Comparison of ENCODE assay signal across 11 mouse cellular contexts in genomic region chr10:84387338-84387737, GRCm38 (mm10). TPM values are rescaled to one million over a fixed set of nuclear protein-coding genes. Genes with fewer than 3 reads are reported as not detected.
DNase-seq lines count a peak whose midpoint lies in the region; ATAC-seq and TF ChIP-seq lines count a peak whose summit lies in the region.
"Had no signal": no experiment of that assay in that cellular context is flagged by ENCODE, and none has a peak within 500 bp of the region (broad histone marks: within the 10 kb centered on the region; RNA-seq: fewer than 3 reads in every experiment).

No protein-coding gene starts in this region.

- H3K9ac ChIP-seq in kidney, embryonic 15.5 days = no peak overlapping the region
- peak overlapping the region; percentile 2; the same call in 1 of the 2 replicates for H3K9ac ChIP-seq in forebrain, embryonic 13.5 days
- H3K9ac ChIP-seq: lung, embryonic 14.5 days had no signal

- ATAC-seq in kidney, embryonic 15.5 days (replicated peaks; ENCODE audit: low FRiP score) = no peak
- ATAC-seq in forebrain, embryonic 13.5 days = peak; percentile 67
- ATAC-seq in inflammation-experienced regulatory T-cells, adult 6 months = no peak

- no peaks in the 10 kb centered on the region for H3K27me3 ChIP-seq in kidney, embryonic 15.5 days
- no peaks in the 10 kb centered on the region for H3K27me3 ChIP-seq in forebrain, embryonic 13.5 days

- peak overlapping the region; percentile 50 for H3K27ac ChIP-seq in kidney, embryonic 15.5 days
- H3K27ac ChIP-seq in forebrain, embryonic 13.5 days = peak overlapping the region; percentile 84
- 0 out of 2 replicates have a peak overlapping the region, but pooled peaks have one; percentile 45 for H3K27ac ChIP-seq in macrophage

- no peak overlapping the region for H3K4me2 ChIP-seq in kidney, embryonic 15.5 days
- no peak overlapping the region for H3K4me2 ChIP-seq in forebrain, embryonic 13.5 days

- H3K4me3 ChIP-seq in kidney, embryonic 15.5 days (replicated peaks) = no peak overlapping the region
- H3K4me3 ChIP-seq in forebrain, embryonic 13.5 days = no peak overlapping the region
- H3K4me3 ChIP-seq in macrophage (ENCODE audit: inconsistent target) = no peak overlapping the region
- no peak overlapping the region for H3K4me3 ChIP-seq in lung, adult 2 months (replicated peaks; ENCODE audit: extremely low read depth, low read depth, low read length)

- no peaks in the 10 kb centered on the region for H3K9me3 ChIP-seq in kidney, embryonic 15.5 days (replicated peaks)
- no peaks in the 10 kb centered on the region for H3K9me3 ChIP-seq in forebrain, embryonic 13.5 days (replicated peaks)

- H3K79me2 ChIP-seq in macrophage (ENCODE audit: inconsistent target) = no peaks in the 10 kb centered on the region

- WGBS in kidney, embryonic 15.5 days = 40% methylated on average over 4 of the region's 4 CpGs
- WGBS in forebrain, embryonic 13.5 days = 56% methylated on average over 4 of the region's 4 CpGs
- 38% methylated on average over 4 of the region's 4 CpGs for WGBS in macrophage (ENCODE audit: missing documents)
- WGBS in lung, adult 2 months = 33% methylated on average over 4 of the region's 4 CpGs

- no peak for DNase-seq in kidney, adult 9 months
- DNase-seq in brain, embryonic 14.5 days (ENCODE audit: low read depth) = peak; percentile 89
- no peak for DNase-seq in lung, adult 18-20 months
- DNase-seq in lung, adult 2 months = no peak
- DNase-seq: kidney, postnatal 14 days had no signal

- peaks cover 71% of the 10 kb centered on the region for H3K4me1 ChIP-seq in kidney, embryonic 15.5 days
- H3K4me1 ChIP-seq in forebrain, embryonic 13.5 days = peaks cover 72% of the 10 kb centered on the region
- H3K4me1 ChIP-seq in lung, adult 2 months (ENCODE audit: control insufficient read depth, insufficient read depth, low read length) = peaks cover 9% of the 10 kb centered on the region; the same call in 1 of the 2 replicates

- peaks cover 4% of the 10 kb centered on the region for H3K36me3 ChIP-seq in kidney, embryonic 15.5 days
- H3K36me3 ChIP-seq in forebrain, embryonic 13.5 days (ENCODE audit: poor library complexity, severe bottlenecking) = peaks cover 8% of the 10 kb centered on the region
- H3K36me3 ChIP-seq in macrophage (ENCODE audit: inconsistent target) = no peaks in the 10 kb centered on the region
- H3K36me3 ChIP-seq: G1E had no signal

- no peak for TF ChIP-seq POLR2A in brain, embryonic 14.5 days (IDR thresholded peaks at IDR 0.05; ENCODE audit: borderline replicate concordance, extremely low read depth, insufficient read depth, insufficient read length, poor library complexity, severe bottlenecking)
- TF ChIP-seq POLR2A in lung, adult 2 months (IDR thresholded peaks at IDR 0.05; ENCODE audit: borderline replicate concordance, extremely low read depth, low read depth, low read length) = no peak

- no peak for TF ChIP-seq CTCF in brain, embryonic 14.5 days (IDR thresholded peaks at IDR 0.05; ENCODE audit: borderline replicate concordance, extremely low read depth, insufficient read depth, insufficient read length)
- TF ChIP-seq CTCF in lung, adult 2 months (IDR thresholded peaks at IDR 0.05; ENCODE audit: insufficient read depth, low read length) = no peak

RNA-seq across cellular contexts. Expression of gene Nuak1, which starts 53.1 kb away (rescaled TPM):
- polyA plus RNA-seq in kidney, embryonic 15.5 days (2015; fragmentation: Nextera tagmentation; extraction: Ambion mirVana) = 3.0 and 3.2 TPM in 2 replicates
- 52.9 and 54.8 TPM in 2 replicates for polyA plus RNA-seq in brain, embryonic 14.5 days (2012; rRNA removed)
- polyA plus RNA-seq in forebrain, embryonic 13.5 days (2015; fragmentation: Nextera tagmentation; extraction: Ambion mirVana) = 5.3 and 7.4 TPM in 2 replicates
- total RNA-seq in macrophage (2018; cell fraction: chromatin; rRNA removed) = 1 to 10 TPM; 1.2 to 9.6 (median 6.5) TPM
- 1 to 10 TPM; 1.3 to 8.7 (median 5.2) TPM for total RNA-seq in macrophage (2018; cell fraction: cytosol; rRNA removed)
- 10 to 100 TPM in 3 of 26 experiments, 1 to 10 TPM in 23; 2.1 to 13.0 (median 6.1) TPM for total RNA-seq in macrophage (2018; cell fraction: nucleus; rRNA removed)
- polyA plus RNA-seq in macrophage (2018) = 3.9 to 5.7 TPM (median 4.6 TPM) in 3 replicates
- not detected for polyA plus RNA-seq in inflammation-experienced regulatory T-cells, adult 6 months (2017; shearing (Covaris generic))
- polyA plus RNA-seq in lung, adult 2 months (2012; rRNA removed) = 19.2 and 24.3 TPM in 2 replicates
- polyA plus RNA-seq: G1E had no signal
